Mouse (Mus musculus): Measurements from ENCODE around the gene Galnt15. TPM values are rescaled to one million over a fixed set of nuclear protein-coding genes. Genes with fewer than 3 reads are reported as not detected.
"Not testable (repeated sequence)": the region's sequence is repeated elsewhere in the genome, so short reads cannot be mapped to it uniquely, and the experiment has no call there.

Gene Galnt15
- polyA plus RNA-seq, 1 experiment from 2014 or later: 0.36 TPM

- Histone ChIP-seq H3K9me3 (ENCODE audit: control insufficient read depth, low read length) (no peaks in the 10 kb centered on the region), H3K27ac (replicated peaks; ENCODE audit: low read depth, low read length) (no peak overlapping the region), H3K4me3 (ENCODE audit: low read depth, low read length) (no peak overlapping the region), H3K27me3 (replicated peaks; ENCODE audit: control insufficient read depth, insufficient read depth, low read length) (no peaks in the 10 kb centered on the region), H3K4me1 (ENCODE audit: control insufficient read depth, insufficient read depth, low read length) (no peaks in the 10 kb centered on the region), H3K9ac (ENCODE audit: low read depth, low read length) (no peak overlapping the region), H3K36me3 (ENCODE audit: control insufficient read depth, insufficient read depth, low read length) (peaks cover 12% of the 10 kb centered on the region), H3K4me2 (ENCODE audit: low read depth, low read length) (no peak overlapping the region)
- ATAC-seq (ENCODE audit: low read depth) (peak; percentile 75; the same call in 1 of the 2 replicates), DNase-seq (ENCODE audit: low spot score) (peak; percentile 47)
- WGBS: 47% methylated on average over 8 of the region's 8 CpGs
These were observed 48.2 kb downstream of the Galnt15 start for GRCm38 (mm10) chr14:32076896-32077575.

DNA sequence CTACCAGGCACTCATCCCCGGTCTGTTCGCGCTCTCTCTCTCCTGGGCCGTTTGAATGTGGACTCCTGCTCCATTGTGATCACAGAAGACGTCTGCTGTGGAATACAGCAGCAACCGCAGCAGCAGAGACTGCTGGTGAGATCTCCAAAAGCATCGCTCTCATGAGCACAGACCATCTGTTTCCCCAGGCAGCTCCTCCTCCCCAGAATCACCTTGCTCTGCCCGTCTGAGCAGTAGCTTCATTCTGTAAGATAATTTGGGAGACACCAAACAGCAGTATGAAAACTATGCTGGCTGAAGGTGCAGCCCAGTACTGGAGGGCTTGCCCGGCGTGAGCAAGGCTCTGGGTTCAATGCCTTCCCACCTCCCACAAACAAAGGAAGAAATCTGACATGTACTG lies 52.2 kb downstream of the Galnt15 start:
- H3K36me3 ChIP-seq (ENCODE audit: control insufficient read depth, insufficient read depth, low read length): peaks cover 22% of the 10 kb centered on the region
- ATAC-seq (ENCODE audit: low read depth) (no peak), DNase-seq (ENCODE audit: low spot score) (no peak)
- 0 out of 2 replicates have a peak, but pooled peaks cover 3% of the 10 kb centered on the region for H3K4me1 ChIP-seq (ENCODE audit: control insufficient read depth, insufficient read depth, low read length)
- no peak overlapping the region for H3K27ac ChIP-seq (replicated peaks; ENCODE audit: low read depth, low read length)
- no peak overlapping the region for H3K4me2 ChIP-seq (ENCODE audit: low read depth, low read length)
- H3K4me3 ChIP-seq (ENCODE audit: low read depth, low read length): no peak overlapping the region
- WGBS: 81% methylated on average over 10 of the region's 10 CpGs
- H3K9ac ChIP-seq (ENCODE audit: low read depth, low read length): no peak overlapping the region
- H3K9me3 ChIP-seq (ENCODE audit: control insufficient read depth, low read length): no peaks in the 10 kb centered on the region
- H3K27me3 ChIP-seq (replicated peaks; ENCODE audit: control insufficient read depth, insufficient read depth, low read length): no peaks in the 10 kb centered on the region

DNA sequence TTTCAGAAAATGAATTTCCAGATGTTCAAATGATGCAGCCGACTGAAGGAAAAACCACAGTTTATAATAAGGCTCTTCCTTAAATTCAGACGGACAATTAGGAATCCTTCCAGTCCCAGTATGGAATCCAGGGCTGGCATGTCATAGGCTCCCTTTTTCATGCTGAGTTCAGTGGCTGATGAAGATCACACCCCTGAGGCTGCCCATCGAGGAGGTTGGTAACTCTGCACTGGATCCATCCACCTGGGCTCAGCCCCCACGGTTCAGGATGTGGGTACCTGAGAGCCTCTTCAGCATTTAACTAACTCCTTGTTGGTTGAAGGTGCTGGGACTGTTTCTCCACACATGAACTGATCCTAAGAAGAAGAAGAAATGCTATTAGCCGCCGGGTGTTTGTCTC lies 54.1 kb downstream of the Galnt15 start:
- peaks cover 22% of the 10 kb centered on the region for H3K36me3 ChIP-seq (ENCODE audit: control insufficient read depth, insufficient read depth, low read length)
- H3K27ac ChIP-seq (replicated peaks; ENCODE audit: low read depth, low read length): no peak overlapping the region
- no peak for DNase-seq (ENCODE audit: low spot score)
- no peak overlapping the region for H3K4me3 ChIP-seq (ENCODE audit: low read depth, low read length)
- ATAC-seq (ENCODE audit: low read depth): no peak
- H3K9me3 ChIP-seq (ENCODE audit: control insufficient read depth, low read length): no peaks in the 10 kb centered on the region
- peaks cover 13% of the 10 kb centered on the region for H3K4me1 ChIP-seq (ENCODE audit: control insufficient read depth, insufficient read depth, low read length)
- no peaks in the 10 kb centered on the region for H3K27me3 ChIP-seq (replicated peaks; ENCODE audit: control insufficient read depth, insufficient read depth, low read length)
- 91% methylated on average over 6 of the region's 6 CpGs for WGBS
- H3K9ac ChIP-seq (ENCODE audit: low read depth, low read length): no peak overlapping the region
- H3K4me2 ChIP-seq (ENCODE audit: low read depth, low read length): no peak overlapping the region

- no peak overlapping the region for H3K4me2 ChIP-seq (ENCODE audit: low read depth, low read length)
- H3K27me3 ChIP-seq (replicated peaks; ENCODE audit: control insufficient read depth, insufficient read depth, low read length): no peaks in the 10 kb centered on the region
- H3K36me3 ChIP-seq (ENCODE audit: control insufficient read depth, insufficient read depth, low read length): peaks cover 22% of the 10 kb centered on the region
- WGBS: 90% methylated on average over 2 of the region's 2 CpGs
- no peak overlapping the region for H3K27ac ChIP-seq (replicated peaks; ENCODE audit: low read depth, low read length)
- ATAC-seq (ENCODE audit: low read depth): no peak
- H3K9ac ChIP-seq (ENCODE audit: low read depth, low read length): no peak overlapping the region
- no peak for DNase-seq (ENCODE audit: low spot score)
- peaks cover 13% of the 10 kb centered on the region for H3K4me1 ChIP-seq (ENCODE audit: control insufficient read depth, insufficient read depth, low read length)
- H3K4me3 ChIP-seq (ENCODE audit: low read depth, low read length): no peak overlapping the region
- no peaks in the 10 kb centered on the region for H3K9me3 ChIP-seq (ENCODE audit: control insufficient read depth, low read length)
These were observed 54.7 kb downstream of the Galnt15 start for GRCm38 (mm10) chr14:32083466-32083865.

GRCm38 (mm10) chr14:32084761-32085485 lies 56.1 kb downstream of the Galnt15 start, which contains the start of gene Oxnad1:
Oxnad1 (plus strand) TSS chr14:32085374.
- Histone ChIP-seq H3K36me3 (ENCODE audit: control insufficient read depth, insufficient read depth, low read length) (peaks cover 22% of the 10 kb centered on the region), H3K9me3 (ENCODE audit: control insufficient read depth, low read length) (no peaks in the 10 kb centered on the region), H3K9ac (ENCODE audit: low read depth, low read length) (peak within 1 kb of the TSS; percentile 74), H3K4me1 (ENCODE audit: control insufficient read depth, insufficient read depth, low read length) (peaks cover 13% of the 10 kb centered on the region), H3K27me3 (replicated peaks; ENCODE audit: control insufficient read depth, insufficient read depth, low read length) (no peaks in the 10 kb centered on the region), H3K27ac (replicated peaks; ENCODE audit: low read depth, low read length) (peak within 1 kb of the TSS; percentile 89), H3K4me3 (ENCODE audit: low read depth, low read length) (peak within 1 kb of the TSS; percentile 67), H3K4me2 (ENCODE audit: low read depth, low read length) (peak within 1 kb of the TSS; percentile 72)
- DNase-seq (ENCODE audit: low spot score) (peak; percentile 96), ATAC-seq (ENCODE audit: low read depth) (peak; percentile 95)
- 3% methylated on average over 22 of the region's 22 CpGs for WGBS

GRCm38 (mm10) chr14:32085486-32086201 lies 56.9 kb downstream of the Galnt15 start, which contains the start of gene Dph3:
Dph3 (minus strand) TSS chr14:32085729.
- H3K9ac ChIP-seq (ENCODE audit: low read depth, low read length): peak within 1 kb of the TSS; percentile 74
- DNase-seq (ENCODE audit: low spot score) (peak; percentile 98), ATAC-seq (ENCODE audit: low read depth) (peak; percentile 96)
- peak within 1 kb of the TSS; percentile 72 for H3K4me2 ChIP-seq (ENCODE audit: low read depth, low read length)
- no peaks in the 10 kb centered on the region for H3K9me3 ChIP-seq (ENCODE audit: control insufficient read depth, low read length)
- under 1% methylated on average over 36 of the region's 43 CpGs for WGBS
- no peaks in the 10 kb centered on the region for H3K27me3 ChIP-seq (replicated peaks; ENCODE audit: control insufficient read depth, insufficient read depth, low read length)
- peaks cover 22% of the 10 kb centered on the region for H3K36me3 ChIP-seq (ENCODE audit: control insufficient read depth, insufficient read depth, low read length)
- peaks cover 13% of the 10 kb centered on the region for H3K4me1 ChIP-seq (ENCODE audit: control insufficient read depth, insufficient read depth, low read length)
- H3K27ac ChIP-seq (replicated peaks; ENCODE audit: low read depth, low read length): peak within 1 kb of the TSS; percentile 89
- H3K4me3 ChIP-seq (ENCODE audit: low read depth, low read length): peak within 1 kb of the TSS; percentile 67

DNA sequence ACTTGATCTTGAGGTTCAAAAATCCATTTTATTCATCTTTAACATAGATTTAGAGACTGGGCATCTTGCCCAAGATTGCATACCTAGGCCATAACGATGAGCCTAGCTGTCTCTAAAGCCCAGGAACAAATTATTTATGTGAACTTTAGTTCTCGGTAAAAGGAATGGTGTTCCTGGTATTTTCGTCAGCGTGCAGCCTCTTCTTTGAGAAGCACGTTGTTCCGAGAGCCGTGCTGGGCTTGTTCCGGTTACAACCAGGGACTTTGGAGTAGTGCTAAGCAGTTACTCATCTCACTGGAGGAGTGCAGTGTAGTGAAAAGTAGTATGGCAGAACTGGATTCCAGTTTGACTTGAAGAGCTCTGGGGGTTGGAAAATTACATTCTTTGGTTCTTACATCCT lies 57.4 kb downstream of the Galnt15 start:
- Histone ChIP-seq H3K27ac (replicated peaks; ENCODE audit: low read depth, low read length) (peak overlapping the region; percentile 89), H3K4me2 (ENCODE audit: low read depth, low read length) (peak overlapping the region; percentile 72), H3K9ac (ENCODE audit: low read depth, low read length) (peak overlapping the region; percentile 74), H3K4me1 (ENCODE audit: control insufficient read depth, insufficient read depth, low read length) (peaks cover 13% of the 10 kb centered on the region), H3K27me3 (replicated peaks; ENCODE audit: control insufficient read depth, insufficient read depth, low read length) (no peaks in the 10 kb centered on the region), H3K4me3 (ENCODE audit: low read depth, low read length) (peak overlapping the region; percentile 67), H3K36me3 (ENCODE audit: control insufficient read depth, insufficient read depth, low read length) (peaks cover 18% of the 10 kb centered on the region), H3K9me3 (ENCODE audit: control insufficient read depth, low read length) (no peaks in the 10 kb centered on the region)
- DNase-seq (ENCODE audit: low spot score) (peak; percentile 24), ATAC-seq (ENCODE audit: low read depth) (no peak)
- WGBS: 28% methylated on average over 8 of the region's 8 CpGs

DNA sequence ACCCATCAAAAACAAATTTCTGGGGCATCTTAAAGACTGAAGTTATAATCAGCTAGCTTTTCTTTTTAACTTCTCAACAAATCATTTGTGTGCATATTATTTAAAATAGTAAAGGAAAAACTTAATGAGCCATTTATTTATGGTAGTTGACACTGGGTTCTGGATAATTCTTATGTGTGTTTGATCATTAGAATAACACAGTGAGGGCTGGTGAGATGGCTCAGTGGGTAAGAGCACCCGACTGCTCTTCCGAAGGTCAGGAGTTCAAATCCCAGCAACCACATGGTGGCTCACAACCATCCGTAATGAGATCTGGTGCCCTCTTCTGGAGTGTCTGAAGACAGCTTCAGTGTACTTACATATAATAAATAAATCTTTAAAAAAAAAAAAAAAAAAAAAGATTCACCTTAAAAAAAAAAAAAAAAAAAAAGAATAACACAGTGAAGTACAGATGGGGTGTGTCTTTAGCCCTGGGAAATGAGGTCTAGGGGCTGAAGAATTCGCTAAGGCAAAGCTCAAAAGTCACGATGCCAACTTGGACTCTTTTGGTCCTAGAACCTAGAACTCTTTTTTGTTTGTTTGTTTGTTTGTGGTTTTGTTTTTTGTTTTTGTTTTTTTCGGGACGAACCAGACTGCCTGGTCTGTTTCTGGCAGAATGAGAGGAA lies 58.9 kb downstream of the Galnt15 start:
- H3K9me3 ChIP-seq (ENCODE audit: control insufficient read depth, low read length); ATAC-seq (ENCODE audit: low read depth); H3K27me3 ChIP-seq (replicated peaks; ENCODE audit: control insufficient read depth, insufficient read depth, low read length); H3K4me2 ChIP-seq (ENCODE audit: low read depth, low read length); H3K27ac ChIP-seq (replicated peaks; ENCODE audit: low read depth, low read length); DNase-seq (ENCODE audit: low spot score); H3K4me3 ChIP-seq (ENCODE audit: low read depth, low read length); H3K9ac ChIP-seq (ENCODE audit: low read depth, low read length): not testable (repeated sequence)
- H3K36me3 ChIP-seq (ENCODE audit: control insufficient read depth, insufficient read depth, low read length): peaks cover 11% of the 10 kb centered on the region
- H3K4me1 ChIP-seq (ENCODE audit: control insufficient read depth, insufficient read depth, low read length): peaks cover 17% of the 10 kb centered on the region
- WGBS: 86% methylated on average over 7 of the region's 7 CpGs
